Mouse (Mus musculus) midbrain, embryonic 10.5 days (tissue): ENCODE results near the gene Filip1. TPM values are rescaled to one million over a fixed set of nuclear protein-coding genes. Genes with fewer than 3 reads are reported as not detected.

Experiments
- DNase-seq: peaks from one replicate; pipeline ENCODE4 v3.0.0-alpha.2; 2017; ENCODE audit warnings: low spot score
- H3K27ac ChIP-seq: fragments of 300-500 bp; sonication (generic); replicated peaks from 2 replicates; pipeline ENCODE4 v1.5.1; 2016; ENCODE audit warnings: mild to moderate bottlenecking
- H3K27me3 ChIP-seq: fragments of 300-500 bp; sonication (generic); 2 replicates; pipeline ENCODE4 v1.6.1; 2016; ENCODE audit warnings: low read depth, mild to moderate bottlenecking; ENCODE audit not compliant: poor library complexity, severe bottlenecking
- H3K36me3 ChIP-seq: fragments of 300-500 bp; sonication (generic); 2 replicates; pipeline ENCODE4 v1.6.1; 2016; ENCODE audit warnings: mild to moderate bottlenecking, moderate library complexity
- H3K4me1 ChIP-seq: fragments of 300-500 bp; sonication (generic); 2 replicates; pipeline ENCODE4 v1.6.1; 2016
- H3K4me3 ChIP-seq: fragments of 300-500 bp; sonication (generic); 2 replicates; pipeline ENCODE4 v1.5.1; 2016; ENCODE audit warnings: mild to moderate bottlenecking, moderate library complexity
- H3K9me3 ChIP-seq: fragments of 300-500 bp; sonication (generic); replicated peaks from 2 replicates; pipeline ENCODE4 v1.6.1; 2016; ENCODE audit warnings: mild to moderate bottlenecking
- WGBS: fragments of 180-500 bp; shearing (Covaris S2); methylation state at CpG from one replicate; pipeline ENCODE4 v1.1.7; 2016; 5-methylcytosine and 5-hydroxymethylcytosine counted together
- polyA plus RNA-seq: library from polyadenylated mRNA; unstranded; fragments of >200 nt; fragmentation: Nextera tagmentation; extraction: Ambion mirVana; gene quantifications from 2 replicates; pipeline ENCODE4 v1.2.1, GENCODE M21; 2016

The Filip1 gene
- polyA plus RNA-seq, 1 experiment from 2014 or later: 8.3 TPM

DNA sequence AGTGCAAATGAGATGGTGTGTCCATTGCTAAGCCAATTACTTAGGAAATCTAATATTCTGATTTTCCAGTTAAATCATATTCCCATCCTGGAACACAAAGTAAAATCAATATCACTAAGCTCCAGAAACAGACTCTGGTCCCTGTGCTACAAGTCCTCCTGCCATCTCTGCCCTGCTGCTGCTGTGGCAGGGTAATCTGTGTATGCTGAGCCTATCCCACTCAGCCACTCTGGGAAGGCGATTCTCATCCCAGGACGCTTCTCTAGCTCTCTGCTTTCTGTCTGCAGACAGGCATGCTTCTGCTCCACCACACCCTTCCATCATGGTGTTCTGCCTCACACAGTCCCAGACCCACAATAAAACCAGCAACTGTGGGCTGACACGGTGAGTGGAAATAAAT is 7.8 kb upstream of the Filip1 start:
- Histone ChIP-seq H3K4me3 (no peak overlapping the region), H3K36me3 (no peaks in the 10 kb centered on the region), H3K4me1 (0 out of 2 replicates have a peak, but pooled peaks cover 3% of the 10 kb centered on the region), H3K27me3 (no peaks in the 10 kb centered on the region), H3K9me3 (no peaks in the 10 kb centered on the region), H3K27ac (no peak overlapping the region)
- DNase-seq: no peak
- 71% methylated on average over 3 of the region's 3 CpGs for WGBS

DNA sequence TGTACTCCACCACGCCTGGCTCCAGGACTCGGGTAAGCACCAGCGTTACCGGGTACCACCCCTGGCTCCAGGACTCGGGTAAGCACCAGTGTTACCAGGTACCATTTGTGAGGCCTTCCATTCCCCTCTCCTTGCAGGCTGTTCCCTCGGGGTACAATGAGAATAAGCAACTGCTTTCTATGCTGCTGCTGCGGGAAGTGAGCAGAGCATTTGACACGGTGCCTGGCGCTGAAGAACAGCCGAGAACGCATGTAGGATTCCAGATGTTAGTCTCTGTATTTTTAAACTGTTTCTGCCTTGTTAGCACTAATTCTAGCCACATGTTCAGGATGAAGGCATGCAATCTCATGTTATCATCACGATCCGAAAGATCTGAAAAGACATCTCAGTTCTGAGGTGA is 635 bp downstream of the Filip1 start:
- Histone ChIP-seq H3K9me3 (no peaks in the 10 kb centered on the region), H3K27me3 (no peaks in the 10 kb centered on the region), H3K4me3 (no peak overlapping the region), H3K27ac (no peak overlapping the region), H3K36me3 (no peaks in the 10 kb centered on the region), H3K4me1 (no peaks in the 10 kb centered on the region)
- 89% methylated on average over 13 of the region's 13 CpGs for whole genome bisulfite sequencing
- no peak for DNase-seq

DNA sequence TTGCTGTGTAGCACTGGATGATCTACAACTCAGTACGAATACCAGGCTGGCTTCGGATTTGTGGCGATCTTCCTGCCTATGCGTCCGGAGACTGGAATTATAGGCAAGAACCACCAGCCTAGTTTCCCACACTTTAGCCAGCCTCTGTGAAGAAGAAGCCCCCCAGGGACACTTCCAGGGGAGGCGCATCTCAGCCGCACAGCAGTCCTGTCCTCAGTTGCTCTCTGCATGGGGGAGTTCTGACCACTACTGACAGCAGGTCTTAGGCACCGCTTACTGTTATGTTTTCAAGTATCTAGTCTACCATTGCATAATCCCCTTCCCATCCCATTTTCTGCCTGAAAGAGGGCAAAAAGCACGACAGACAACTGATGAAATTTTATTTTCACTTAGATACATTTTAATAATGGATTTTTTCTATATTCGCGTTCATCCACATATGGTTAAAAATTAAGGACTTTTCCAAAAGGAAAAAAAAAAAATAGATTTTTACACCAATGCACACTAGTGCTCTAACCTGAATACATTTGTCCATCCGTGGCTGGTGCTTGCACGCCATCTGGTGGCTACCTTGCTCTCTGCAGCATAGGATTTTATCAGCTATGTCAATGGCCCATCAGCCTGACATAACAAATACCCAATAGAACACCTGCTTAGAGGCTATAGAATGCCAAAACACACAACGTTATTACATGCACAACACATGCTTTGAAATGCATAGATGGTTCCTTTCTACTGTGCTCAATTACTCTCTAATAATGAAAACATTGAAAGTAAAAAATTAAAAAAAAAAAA is 10.1 kb downstream of the Filip1 start:
- Histone ChIP-seq H3K36me3 (no peaks in the 10 kb centered on the region), H3K27ac (0 out of 2 replicates have a peak overlapping the region, but pooled peaks have one; percentile 20), H3K9me3 (no peaks in the 10 kb centered on the region), H3K4me1 (peaks cover 5% of the 10 kb centered on the region), H3K4me3 (no peak overlapping the region), H3K27me3 (no peaks in the 10 kb centered on the region)
- WGBS: 39% methylated on average over 14 of the region's 14 CpGs
- DNase-seq: peak; percentile 77

DNA sequence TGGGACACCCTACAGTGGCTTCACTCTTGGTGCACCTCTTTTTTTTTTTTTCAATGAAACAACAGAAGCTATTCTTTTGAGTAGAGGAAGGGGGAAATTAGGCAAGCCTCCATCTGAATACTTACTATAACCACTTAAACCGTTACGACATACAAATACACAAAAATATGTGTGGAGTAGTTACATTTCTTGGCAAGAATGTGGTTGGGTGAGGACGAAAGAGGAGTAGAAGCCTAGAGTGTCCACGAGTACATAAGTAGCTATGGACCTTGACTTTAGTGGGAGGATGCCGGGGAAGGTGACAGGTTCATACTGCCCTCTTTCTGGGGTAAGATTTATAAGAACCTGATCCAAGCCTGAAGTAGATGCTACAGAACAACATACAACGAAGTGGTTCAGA is 15.4 kb downstream of the Filip1 start:
- Histone ChIP-seq H3K4me3 (no peak overlapping the region), H3K4me1 (peaks cover 15% of the 10 kb centered on the region)
- 91% methylated on average over 6 of the region's 6 CpGs for WGBS

DNA sequence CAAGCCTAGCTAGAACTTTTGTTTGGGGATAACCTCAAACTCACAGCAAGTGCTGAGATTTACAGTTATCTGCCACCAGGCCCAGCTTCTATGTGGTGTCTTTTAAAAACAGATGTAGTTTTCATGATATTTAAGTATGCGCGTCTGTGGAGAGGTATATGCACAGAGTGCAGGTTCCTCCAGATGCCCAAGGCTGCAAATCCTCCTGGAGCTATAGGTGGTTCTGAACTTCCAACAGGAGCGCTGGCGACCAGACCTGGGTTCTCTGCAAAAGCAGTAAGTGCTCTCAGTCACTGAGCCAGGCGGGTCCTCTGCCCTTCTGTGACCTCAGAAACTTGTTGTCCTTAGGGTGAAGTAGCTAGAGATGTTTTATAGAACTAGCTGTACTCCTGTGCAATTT is 18.4 kb downstream of the Filip1 start:
- Histone ChIP-seq H3K27me3 (no peaks in the 10 kb centered on the region), H3K27ac (0 out of 2 replicates have a peak overlapping the region, but pooled peaks have one; percentile 23), H3K4me3 (no peak overlapping the region), H3K9me3 (no peaks in the 10 kb centered on the region; the same call in 1 of the 2 replicates), H3K4me1 (peaks cover 13% of the 10 kb centered on the region), H3K36me3 (no peaks in the 10 kb centered on the region)
- DNase-seq: no peak
- whole genome bisulfite sequencing: 93% methylated on average over 5 of the region's 5 CpGs

More for the DNA sequence above, 15.4 kb downstream of the Filip1 start:
- no peaks in the 10 kb centered on the region for H3K27me3 ChIP-seq
- H3K36me3 ChIP-seq: no peaks in the 10 kb centered on the region
- DNase-seq: no peak
- H3K9me3 ChIP-seq: no peaks in the 10 kb centered on the region
- H3K27ac ChIP-seq: no peak overlapping the region

DNA sequence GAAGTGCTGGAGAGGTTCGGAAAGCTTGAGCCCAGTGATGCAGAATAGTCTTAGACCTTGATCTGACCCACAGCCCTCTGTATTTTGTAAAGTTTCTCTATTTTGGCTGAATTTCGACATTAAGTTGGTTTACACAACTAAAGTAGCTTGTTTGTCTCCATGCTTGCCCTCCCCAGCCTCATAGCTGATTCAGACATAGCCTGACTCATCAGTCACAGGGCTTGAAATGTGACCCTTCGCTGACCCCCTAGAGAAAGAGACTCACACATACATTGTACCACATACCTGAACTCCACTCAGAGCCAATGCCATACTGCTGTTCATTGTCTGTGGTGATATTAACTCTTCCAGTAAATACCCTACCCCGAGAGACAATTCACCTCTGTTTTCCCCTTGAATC is 19.6 kb downstream of the Filip1 start:
- Histone ChIP-seq H3K27me3 (no peaks in the 10 kb centered on the region), H3K9me3 (no peaks in the 10 kb centered on the region; the same call in 1 of the 2 replicates), H3K36me3 (no peaks in the 10 kb centered on the region), H3K27ac (0 out of 2 replicates have a peak overlapping the region, but pooled peaks have one; percentile 28), H3K4me1 (peaks cover 13% of the 10 kb centered on the region), H3K4me3 (no peak overlapping the region)
- 85% methylated on average over 4 of the region's 4 CpGs for WGBS
- DNase-seq: no peak

DNA sequence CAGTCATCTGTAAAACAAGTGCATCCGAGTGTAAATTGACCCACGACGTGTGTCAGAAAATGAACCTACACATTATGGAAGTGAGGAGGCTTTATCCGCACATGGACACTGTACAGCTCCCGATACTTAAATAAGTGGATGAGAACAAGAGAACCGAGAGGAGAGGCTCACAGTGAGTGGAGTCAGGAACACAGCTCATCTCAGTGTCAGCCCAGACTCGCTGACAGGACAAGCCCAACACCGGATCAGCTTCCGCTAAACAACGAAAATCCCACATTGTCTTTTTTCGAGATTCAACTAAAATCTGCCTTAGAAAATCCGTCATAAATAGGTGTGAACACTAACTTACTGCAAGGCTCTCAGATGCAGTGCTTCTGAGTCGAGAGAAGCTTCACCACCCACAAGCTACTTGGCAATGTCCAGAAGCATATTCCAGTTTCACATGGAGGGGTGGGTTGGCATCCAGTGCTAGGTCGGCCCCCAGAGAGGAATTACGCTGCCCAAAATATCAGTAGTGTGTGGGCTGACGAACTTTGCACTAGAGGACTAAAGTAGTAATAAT is 22.1 kb downstream of the Filip1 start:
- Histone ChIP-seq H3K36me3 (no peaks in the 10 kb centered on the region), H3K9me3 (no peaks in the 10 kb centered on the region; the same call in 1 of the 2 replicates), H3K27ac (no peak overlapping the region), H3K4me3 (no peak overlapping the region), H3K4me1 (peaks cover 13% of the 10 kb centered on the region), H3K27me3 (no peaks in the 10 kb centered on the region)
- DNase-seq: no peak
- WGBS: 82% methylated on average over 16 of the region's 16 CpGs

DNA sequence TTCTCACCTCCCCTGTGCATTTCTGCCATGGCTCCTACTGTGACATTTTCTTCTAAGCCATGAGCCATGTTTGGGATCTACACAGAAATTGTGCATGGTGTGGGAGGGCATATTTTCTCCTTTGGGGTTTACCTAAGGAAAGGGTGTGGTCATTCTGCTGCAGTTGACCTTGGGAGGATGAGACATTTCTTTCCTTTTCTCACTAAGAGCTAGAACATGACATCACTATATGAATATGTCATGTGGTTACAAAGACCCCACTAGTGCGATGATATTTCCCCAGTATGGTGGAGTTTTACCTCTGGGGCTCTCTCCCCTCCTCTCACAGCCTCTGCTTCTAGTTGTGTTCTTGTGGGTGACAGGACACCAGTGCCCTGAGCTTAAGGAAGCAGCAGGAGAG is 22.9 kb downstream of the Filip1 start:
- Histone ChIP-seq H3K4me1 (peaks cover 13% of the 10 kb centered on the region), H3K27ac (no peak overlapping the region), H3K27me3 (no peaks in the 10 kb centered on the region), H3K9me3 (no peaks in the 10 kb centered on the region; the same call in 1 of the 2 replicates), H3K4me3 (no peak overlapping the region), H3K36me3 (no peaks in the 10 kb centered on the region)
- DNase-seq: no peak
- WGBS: 81% methylated on average over 1 of the region's 1 CpGs

DNA sequence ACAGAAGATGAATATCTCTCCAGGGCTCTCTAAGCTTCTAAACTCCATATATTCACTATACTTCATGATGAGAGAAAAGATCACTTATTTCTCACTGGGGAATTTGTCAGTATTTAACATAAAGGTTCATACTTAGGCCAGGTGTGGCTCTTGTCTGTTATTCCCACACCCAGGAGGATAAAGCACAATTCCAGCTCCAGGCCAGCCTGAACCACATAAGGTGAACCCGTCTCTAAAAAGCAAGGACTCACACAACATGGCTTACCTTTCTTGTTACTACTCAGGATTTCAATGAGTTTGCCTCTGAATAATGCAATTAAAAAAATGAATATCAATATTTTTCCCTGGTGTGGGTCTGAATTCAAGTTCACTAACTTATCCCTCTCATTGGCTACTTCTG is 23.6 kb downstream of the Filip1 start:
- DNase-seq: no peak
- 87% methylated on average over 1 of the region's 1 CpGs for WGBS
- Histone ChIP-seq H3K4me1 (peaks cover 12% of the 10 kb centered on the region), H3K27me3 (no peaks in the 10 kb centered on the region), H3K27ac (no peak overlapping the region), H3K9me3 (no peaks in the 10 kb centered on the region; the same call in 1 of the 2 replicates), H3K36me3 (no peaks in the 10 kb centered on the region), H3K4me3 (no peak overlapping the region)

DNA sequence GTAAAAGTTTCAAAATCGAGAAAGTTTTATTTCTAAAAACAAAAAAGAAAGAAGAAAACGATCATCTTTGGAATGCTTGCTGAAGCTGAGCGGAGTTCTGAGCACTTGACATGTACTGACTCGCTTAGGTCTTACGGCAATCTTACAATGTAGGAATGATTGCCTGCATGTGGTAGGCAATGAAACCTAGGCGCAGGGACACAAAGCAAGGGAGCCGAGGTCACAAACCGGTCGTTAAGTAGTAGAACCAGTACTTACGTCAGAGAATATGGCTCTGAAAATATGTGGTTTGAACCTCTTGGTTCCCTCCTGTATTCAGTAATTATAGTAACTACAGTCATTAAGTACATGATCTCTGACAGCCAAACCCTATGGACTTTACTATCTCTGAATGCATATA is 29.4 kb downstream of the Filip1 start:
- Histone ChIP-seq H3K4me1 (no peaks in the 10 kb centered on the region), H3K27me3 (no peaks in the 10 kb centered on the region), H3K9me3 (no peaks in the 10 kb centered on the region), H3K4me3 (no peak overlapping the region), H3K27ac (no peak overlapping the region), H3K36me3 (no peaks in the 10 kb centered on the region)
- WGBS: 93% methylated on average over 10 of the region's 10 CpGs
- no peak for DNase-seq

DNA sequence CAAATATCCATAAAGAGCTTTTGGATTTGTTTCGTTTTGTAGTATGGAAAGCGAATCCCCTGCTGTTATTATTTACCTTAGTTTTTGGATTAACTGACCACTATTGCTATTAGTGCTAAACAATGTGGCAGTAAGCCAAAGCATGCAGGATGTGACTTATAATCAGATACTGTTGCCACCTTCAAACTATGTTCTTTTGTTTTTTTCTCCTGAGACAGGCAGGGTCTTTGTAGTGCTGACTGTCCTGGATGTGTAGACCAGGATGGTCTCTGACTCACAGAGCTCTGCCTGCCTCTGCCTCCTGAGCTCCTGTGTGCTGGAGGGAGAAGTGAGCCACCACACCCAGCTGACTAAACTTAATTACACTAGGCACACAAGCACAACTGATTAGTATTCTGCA is 33.4 kb downstream of the Filip1 start:
- Histone ChIP-seq H3K4me1 (peaks cover 11% of the 10 kb centered on the region), H3K27ac (no peak overlapping the region), H3K27me3 (no peaks in the 10 kb centered on the region), H3K4me3 (no peak overlapping the region), H3K9me3 (no peaks in the 10 kb centered on the region), H3K36me3 (no peaks in the 10 kb centered on the region)
- DNase-seq: no peak
- 95% methylated on average over 2 of the region's 2 CpGs for WGBS

DNA sequence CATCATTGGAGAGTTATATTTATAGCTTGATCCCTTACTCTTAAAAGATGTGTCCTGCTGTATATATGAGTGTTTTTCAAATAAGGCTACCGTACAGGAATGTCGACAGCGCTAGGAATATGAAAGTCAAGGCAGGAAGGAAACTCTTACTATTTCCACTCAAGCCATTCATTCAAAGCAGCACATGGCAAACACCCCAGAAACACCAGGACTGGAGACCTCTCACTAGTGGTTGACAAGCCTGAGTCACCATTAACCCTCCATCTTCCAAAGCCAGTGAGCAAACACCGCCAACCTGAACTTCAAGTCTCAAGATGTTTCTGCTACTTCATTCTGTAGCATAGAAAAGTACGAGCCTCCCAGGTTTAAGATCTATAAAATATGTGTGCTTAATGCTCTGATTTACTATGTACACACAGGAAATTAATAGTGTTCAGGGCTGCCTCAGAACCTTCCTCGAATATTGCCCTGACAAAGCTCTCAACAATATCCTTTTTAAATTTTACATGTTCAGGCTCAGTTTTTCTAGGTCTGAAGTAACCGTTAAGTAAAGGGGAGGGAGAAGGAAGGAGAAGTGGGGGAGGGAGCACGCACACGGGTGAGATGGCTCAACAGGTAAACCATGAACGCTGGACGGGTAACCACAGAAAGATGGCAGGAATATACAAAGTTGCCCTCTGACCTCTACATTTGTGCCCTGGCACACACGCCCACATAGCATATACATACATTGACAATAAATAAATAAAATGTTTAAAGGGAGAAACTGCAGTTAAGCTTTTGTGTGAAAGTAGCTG is 34.2 kb downstream of the Filip1 start:
- WGBS: 87% methylated on average over 12 of the region's 12 CpGs
- Histone ChIP-seq H3K4me3 (no peak overlapping the region), H3K27me3 (no peaks in the 10 kb centered on the region), H3K4me1 (peaks cover 11% of the 10 kb centered on the region), H3K9me3 (no peaks in the 10 kb centered on the region), H3K27ac (no peak overlapping the region), H3K36me3 (no peaks in the 10 kb centered on the region)
- no peak for DNase-seq
